14 mouse cellular contexts compared by ENCODE assay signal in the genomic region with DNA sequence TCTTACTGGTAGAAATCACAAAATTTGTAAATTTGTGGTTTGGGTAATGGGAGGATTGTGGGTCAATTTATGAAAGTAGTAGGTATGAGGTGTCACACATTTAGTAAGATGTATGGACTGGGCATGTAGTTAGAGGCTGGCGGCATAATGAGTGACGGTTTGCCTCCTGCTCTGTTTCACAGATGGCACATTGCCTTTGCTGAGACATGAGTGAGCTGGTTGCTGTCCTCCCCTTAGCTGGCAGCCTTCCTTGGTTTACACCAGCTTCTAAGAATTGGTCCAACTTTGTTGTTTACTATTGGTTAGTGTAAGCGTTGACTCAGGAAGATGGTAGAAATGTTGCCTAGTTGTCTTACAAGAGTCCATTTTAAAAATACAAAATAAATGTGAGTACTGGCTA.
"Had no signal": no experiment of that assay in that cellular context is flagged by ENCODE, and none has a peak within 500 bp of the region (broad histone marks: within the 10 kb centered on the region; RNA-seq: fewer than 3 reads in every experiment).

No protein-coding gene starts in this region.

- H3K36me3 ChIP-seq: limb, embryonic 12.5 days; midbrain, embryonic 12.5 days had no signal

- H3K4me2 ChIP-seq: limb, embryonic 12.5 days; midbrain, embryonic 12.5 days had no signal

- H3K27ac ChIP-seq: limb, embryonic 12.5 days; liver, embryonic 14.5 days; macrophage; midbrain, embryonic 12.5 days had no signal

- H3K9me3 ChIP-seq: limb, embryonic 12.5 days; megakaryocyte, embryonic 14.5 days; midbrain, embryonic 12.5 days had no signal

- ATAC-seq: lung, postnatal 0 days; midbrain, embryonic 16.5 days had no signal

- H3K9ac ChIP-seq: limb, embryonic 12.5 days; liver, embryonic 14.5 days; midbrain, embryonic 12.5 days had no signal

- H3K27me3 ChIP-seq: limb, embryonic 12.5 days; megakaryocyte, embryonic 14.5 days; midbrain, embryonic 12.5 days had no signal

- H3K4me3 ChIP-seq: limb, embryonic 12.5 days; megakaryocyte, embryonic 14.5 days; midbrain, embryonic 12.5 days had no signal

- DNase-seq: kidney, postnatal 25 days; layer of hippocampus, adult 9-11 months; liver; lung, adult 2 months; right cerebral cortex, adult 18-20 months; right cerebral cortex, postnatal 25 days; thymus, postnatal 4 days had no signal
